Mouse (Mus musculus) stomach, embryonic 15.5 days (tissue): Measurements from ENCODE around the gene Cyp4a30b. TPM values are rescaled to one million over a fixed set of nuclear protein-coding genes. Genes with fewer than 3 reads are reported as not detected.
"Not testable (repeated sequence)": the region's sequence is repeated elsewhere in the genome, so short reads cannot be mapped to it uniquely, and the experiment has no call there.

ENCODE experiments used
- ATAC-seq: fragments of 200-750 bp; cut with Nextera tagmentation; 2 replicates; pipeline ENCODE4 v1.8.0; 2017; ENCODE audit warnings: low read depth, moderate number of reproducible peaks, moderate TSS enrichment; ENCODE audit not compliant: insufficient read depth, low FRiP score
- H3K27ac ChIP-seq: fragments of 300-500 bp; sonication (generic); 2 replicates; pipeline ENCODE4 v1.5.1; 2015; ENCODE audit warnings: mild to moderate bottlenecking, inconsistent platforms
- H3K27me3 ChIP-seq: fragments of 300-500 bp; sonication (generic); replicated peaks from 2 replicates; pipeline ENCODE4 v1.6.1; 2015; ENCODE audit warnings: inconsistent platforms
- H3K36me3 ChIP-seq: fragments of 300-500 bp; sonication (generic); 2 replicates; pipeline ENCODE4 v1.6.1; 2015; ENCODE audit warnings: inconsistent platforms
- H3K4me1 ChIP-seq: fragments of 300-500 bp; sonication (generic); 2 replicates; pipeline ENCODE4 v1.6.1; 2015; ENCODE audit warnings: inconsistent platforms
- H3K4me2 ChIP-seq: fragments of 300-500 bp; sonication (generic); 2 replicates; pipeline ENCODE4 v1.6.1; 2015; ENCODE audit warnings: mild to moderate bottlenecking, inconsistent platforms
- H3K4me3 ChIP-seq: fragments of 300-500 bp; sonication (generic); replicated peaks from 2 replicates; pipeline ENCODE4 v1.5.1; 2015; ENCODE audit warnings: inconsistent platforms
- H3K9ac ChIP-seq: fragments of 300-500 bp; sonication (generic); 2 replicates; pipeline ENCODE4 v1.6.1; 2015; ENCODE audit warnings: inconsistent platforms
- H3K9me3 ChIP-seq: fragments of 300-500 bp; sonication (generic); 2 replicates; pipeline ENCODE4 v1.6.1; 2016; ENCODE audit warnings: inconsistent platforms
- WGBS: fragments of 180-500 bp; shearing (Covaris S2); methylation state at CpG from one replicate; pipeline ENCODE4 v1.1.7; 2015; 5-methylcytosine and 5-hydroxymethylcytosine counted together
- polyA plus RNA-seq: library from polyadenylated mRNA; unstranded; fragments of >200 nt; fragmentation: Nextera tagmentation; extraction: Ambion mirVana; gene quantifications from 2 replicates; pipeline ENCODE4 v1.2.1, GENCODE M21; 2015

Cyp4a30b gene
- not detected in 2 replicates for polyA plus RNA-seq

DNA sequence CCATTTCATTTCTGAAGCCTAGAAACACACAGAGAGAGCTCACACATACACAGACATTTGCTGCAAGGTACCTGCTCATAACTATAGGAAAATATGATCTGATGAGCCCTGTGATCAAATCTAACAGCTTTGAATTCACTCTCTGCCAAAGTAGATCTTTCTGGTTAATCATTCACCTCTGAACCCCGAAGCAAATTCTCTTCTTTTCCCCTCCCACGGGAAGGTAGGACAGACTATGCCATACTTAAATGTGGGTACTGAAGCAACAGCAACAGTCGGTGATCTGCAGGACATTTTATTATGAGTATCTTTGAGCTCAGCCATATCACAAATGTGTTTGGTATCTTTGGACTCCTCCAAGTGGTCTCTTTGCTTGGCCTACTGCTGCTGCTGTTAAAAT lies at the start of gene Cyp4a30b:
Gene Cyp4a30b (plus strand): TSS at position 301 of the 400 bp plus-strand sequence.
- no peak within 1 kb of the TSS for H3K27ac ChIP-seq
- H3K9ac ChIP-seq, result no peak within 1 kb of the TSS
- ATAC-seq, result no peak
- H3K9me3 ChIP-seq, result no peaks in the 10 kb centered on the region
- H3K36me3 ChIP-seq, result no peaks in the 10 kb centered on the region
- H3K4me3 ChIP-seq, result no peak within 1 kb of the TSS
- no peaks in the 10 kb centered on the region for H3K27me3 ChIP-seq
- H3K4me2 ChIP-seq, result no peak within 1 kb of the TSS
- no peaks in the 10 kb centered on the region for H3K4me1 ChIP-seq
- 65% methylated on average over 3 of the region's 3 CpGs for WGBS

DNA sequence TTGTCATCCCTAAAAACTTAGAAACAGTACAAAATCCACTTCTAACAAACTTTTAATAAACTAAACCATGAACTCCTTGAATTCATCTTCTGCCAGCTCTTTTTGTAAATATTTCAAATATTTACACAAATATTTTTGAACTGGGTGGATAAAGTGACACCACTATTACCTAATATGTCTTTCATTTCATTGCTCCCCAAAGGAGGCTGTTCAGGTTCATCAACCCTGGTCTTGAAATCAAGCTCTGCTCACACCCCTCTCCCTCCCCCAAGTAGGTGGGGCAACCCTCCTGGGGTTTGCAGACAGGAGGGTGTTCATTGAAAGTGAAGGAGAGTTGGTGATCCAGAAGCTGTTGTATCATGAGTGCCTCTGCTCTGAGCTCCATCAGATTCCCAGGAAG lies 41.1 kb upstream of the Cyp4a30b start, which contains the start of gene Cyp4a12b:
Gene Cyp4a12b (plus strand): TSS at position 301 of the 400 bp plus-strand sequence.
- H3K4me3 ChIP-seq, ATAC-seq, H3K27me3 ChIP-seq, H3K36me3 ChIP-seq, H3K9ac ChIP-seq, H3K9me3 ChIP-seq, H3K4me2 ChIP-seq, H3K27ac ChIP-seq, H3K4me1 ChIP-seq: not testable (repeated sequence)

DNA sequence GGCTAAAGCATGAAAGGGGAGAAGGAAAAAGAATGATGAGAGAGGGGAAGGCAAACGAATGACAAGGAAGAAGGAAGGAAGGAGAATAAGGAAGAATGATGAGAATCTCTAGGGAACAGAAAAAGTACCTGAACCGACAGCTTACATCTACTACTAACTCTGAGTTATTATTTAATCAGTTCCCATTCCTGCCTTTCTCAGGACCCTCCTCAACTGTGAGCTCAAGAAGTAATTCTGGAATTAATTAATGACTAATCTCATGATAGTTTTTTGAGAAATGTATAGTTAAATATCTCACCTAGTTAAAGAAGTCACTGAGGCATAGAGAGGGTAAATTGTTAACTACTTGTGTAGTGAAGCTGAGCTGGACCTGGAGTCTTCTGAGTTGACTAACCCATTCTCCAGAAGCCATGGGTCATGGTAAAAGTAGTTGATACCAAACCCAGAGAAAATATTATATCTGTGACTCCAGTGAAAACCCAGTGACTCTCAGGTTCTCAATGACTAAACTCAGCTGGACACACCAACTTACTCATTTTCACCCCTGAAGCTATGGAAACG lies 1.7 kb upstream of the Cyp4a30b start:
- H3K4me2 ChIP-seq, result no peak overlapping the region
- H3K36me3 ChIP-seq, result no peaks in the 10 kb centered on the region
- no peaks in the 10 kb centered on the region for H3K27me3 ChIP-seq
- ATAC-seq, result no peak
- no peak overlapping the region for H3K27ac ChIP-seq
- no peaks in the 10 kb centered on the region for H3K9me3 ChIP-seq
- H3K4me3 ChIP-seq, result no peak overlapping the region
- H3K9ac ChIP-seq, result no peak overlapping the region
- WGBS, result 66% methylated on average over 3 of the region's 3 CpGs
- no peaks in the 10 kb centered on the region for H3K4me1 ChIP-seq

DNA sequence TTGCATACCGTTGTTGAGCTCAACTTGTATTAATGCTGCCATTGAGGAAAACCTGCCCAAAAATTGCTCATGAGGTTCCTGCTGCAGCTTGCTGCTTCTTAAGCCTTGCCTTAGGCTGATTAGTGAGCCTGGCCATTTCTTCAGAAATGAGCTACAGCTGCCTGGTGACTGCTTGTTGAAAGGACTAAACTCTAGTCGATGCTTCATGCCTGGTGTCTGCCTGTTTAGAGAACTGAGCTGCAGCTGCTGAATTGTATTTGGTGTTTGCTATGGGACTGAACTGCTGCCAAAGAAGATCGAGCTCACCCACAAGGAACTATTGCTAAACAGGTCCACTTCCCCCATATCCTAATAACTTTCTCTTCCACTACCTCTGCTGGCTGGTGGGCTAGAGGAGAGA lies 21.2 kb downstream of the Cyp4a30b start:
- not testable (repeated sequence) for H3K9me3 ChIP-seq, H3K9ac ChIP-seq, H3K4me2 ChIP-seq, H3K36me3 ChIP-seq, H3K27me3 ChIP-seq, H3K4me1 ChIP-seq, ATAC-seq, H3K27ac ChIP-seq, H3K4me3 ChIP-seq
- 66% methylated on average over 3 of the region's 3 CpGs for WGBS

DNA sequence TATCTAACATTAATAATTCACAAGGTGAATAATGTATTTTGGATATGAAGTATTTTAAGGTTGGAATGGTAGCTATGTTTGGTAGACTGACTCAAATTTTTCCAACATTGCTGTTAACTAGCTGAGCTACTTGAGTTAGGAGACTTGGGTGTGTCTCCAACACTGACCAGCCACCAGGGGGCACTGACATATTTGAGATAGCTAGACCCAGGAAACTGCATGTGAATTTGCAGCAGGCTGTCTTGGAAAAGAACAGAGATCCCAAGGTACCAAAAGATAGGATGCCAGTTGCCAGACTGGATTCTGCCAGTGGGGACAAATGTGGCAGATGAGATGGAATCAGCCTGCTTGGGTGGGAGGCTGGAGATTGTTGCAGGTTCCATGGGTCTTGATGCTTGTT lies 23.6 kb downstream of the Cyp4a30b start:
- H3K4me2 ChIP-seq, H3K36me3 ChIP-seq, H3K9ac ChIP-seq, ATAC-seq, H3K4me1 ChIP-seq, H3K27ac ChIP-seq, H3K9me3 ChIP-seq, H3K27me3 ChIP-seq, H3K4me3 ChIP-seq: not testable (repeated sequence)

DNA sequence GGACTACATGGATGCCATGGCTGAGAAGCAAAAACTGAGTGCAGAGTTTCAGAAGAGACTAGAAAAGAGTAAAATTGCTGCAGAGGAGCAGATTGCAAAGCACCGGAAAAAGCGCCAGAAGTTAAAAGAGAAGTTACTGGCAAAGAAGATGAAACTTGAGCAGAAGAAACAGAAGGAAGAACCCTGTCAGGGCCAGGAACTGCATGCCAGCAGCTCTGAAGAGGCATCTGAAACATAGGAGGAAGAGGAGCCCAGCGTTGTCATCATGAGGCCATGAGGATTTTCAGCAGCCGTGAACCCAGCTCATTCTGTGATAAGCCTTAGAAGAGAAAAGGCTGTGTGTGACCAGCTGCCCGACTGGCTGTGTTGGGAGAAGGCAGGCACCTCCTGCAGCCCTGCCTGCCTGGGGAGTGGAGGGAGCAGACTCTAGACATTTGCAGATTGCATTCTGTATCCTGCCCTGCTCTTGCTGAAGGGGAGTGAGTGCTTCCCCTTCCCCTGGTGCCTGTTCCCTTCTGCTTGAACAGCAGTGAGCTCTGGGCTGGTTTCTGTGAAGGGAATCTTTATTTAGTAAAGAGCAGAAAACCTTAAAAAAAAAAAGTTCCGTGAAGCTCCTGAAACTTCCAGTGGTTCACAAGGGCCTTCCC lies 28.7 kb downstream of the Cyp4a30b start:
- Histone ChIP-seq H3K27ac (no peak overlapping the region), H3K4me3 (no peak overlapping the region), H3K36me3 (no peaks in the 10 kb centered on the region), H3K9me3 (no peaks in the 10 kb centered on the region), H3K4me2 (no peak overlapping the region), H3K27me3 (no peaks in the 10 kb centered on the region), H3K4me1 (no peaks in the 10 kb centered on the region), H3K9ac (no peak overlapping the region)
- no peak for ATAC-seq
- 68% methylated on average over 6 of the region's 6 CpGs for WGBS

DNA sequence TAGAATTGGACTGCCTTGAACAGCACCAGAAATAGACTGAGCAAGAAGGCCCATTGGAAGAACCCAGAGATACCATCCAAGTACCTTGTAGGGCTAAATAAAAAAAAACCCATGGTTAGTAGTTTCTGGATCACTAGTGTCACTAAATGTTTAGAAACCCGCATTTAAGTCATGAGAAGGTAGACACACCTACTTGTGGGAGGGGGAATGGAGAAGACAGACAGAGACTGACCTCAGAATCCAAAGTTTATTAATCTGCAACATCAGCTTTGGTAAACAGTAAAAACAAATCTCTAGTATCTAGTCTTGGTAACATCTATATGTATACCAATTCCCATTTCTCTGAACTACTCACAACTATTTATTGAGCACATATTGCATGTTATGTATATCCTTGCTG lies 43.6 kb downstream of the Cyp4a30b start, which contains the start of gene Cyp4a14:
Gene Cyp4a14 (minus strand): TSS at position 142 of the 400 bp plus-strand sequence.
- Histone ChIP-seq H3K27me3 (no peaks in the 10 kb centered on the region), H3K4me2 (no peak within 1 kb of the TSS), H3K4me1 (no peaks in the 10 kb centered on the region), H3K27ac (no peak within 1 kb of the TSS), H3K4me3 (no peak within 1 kb of the TSS), H3K36me3 (no peaks in the 10 kb centered on the region), H3K9ac (no peak within 1 kb of the TSS), H3K9me3 (no peaks in the 10 kb centered on the region)
- WGBS, result 82% methylated on average over 1 of the region's 1 CpGs
- no peak for ATAC-seq

DNA sequence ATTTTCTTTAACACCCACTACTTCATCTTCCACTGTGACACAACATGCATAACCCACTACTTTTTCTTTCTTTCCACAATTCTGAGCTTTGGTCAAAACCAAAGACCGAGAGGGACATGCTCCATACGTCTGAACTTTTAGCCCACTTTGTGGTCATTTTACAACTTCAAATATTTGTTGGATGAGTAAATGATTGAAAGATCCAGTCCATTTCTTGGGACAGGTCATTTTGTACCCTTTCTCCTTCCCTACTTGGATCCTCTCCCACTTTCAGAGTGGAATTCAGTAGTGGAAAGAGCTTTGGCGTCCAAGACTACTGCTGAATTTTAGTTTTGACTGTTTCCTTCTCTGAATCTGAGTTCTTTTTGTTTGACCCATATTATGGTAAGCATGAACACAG lies 45.1 kb downstream of the Cyp4a30b start:
- no peak for ATAC-seq
- H3K9ac ChIP-seq, result no peak overlapping the region
- no peak overlapping the region for H3K4me2 ChIP-seq
- no peak overlapping the region for H3K27ac ChIP-seq
- no peak overlapping the region for H3K4me3 ChIP-seq
- H3K4me1 ChIP-seq, result no peaks in the 10 kb centered on the region
- no peaks in the 10 kb centered on the region for H3K27me3 ChIP-seq
- H3K36me3 ChIP-seq, result no peaks in the 10 kb centered on the region
- 65% methylated on average over 3 of the region's 3 CpGs for WGBS
- no peaks in the 10 kb centered on the region for H3K9me3 ChIP-seq

DNA sequence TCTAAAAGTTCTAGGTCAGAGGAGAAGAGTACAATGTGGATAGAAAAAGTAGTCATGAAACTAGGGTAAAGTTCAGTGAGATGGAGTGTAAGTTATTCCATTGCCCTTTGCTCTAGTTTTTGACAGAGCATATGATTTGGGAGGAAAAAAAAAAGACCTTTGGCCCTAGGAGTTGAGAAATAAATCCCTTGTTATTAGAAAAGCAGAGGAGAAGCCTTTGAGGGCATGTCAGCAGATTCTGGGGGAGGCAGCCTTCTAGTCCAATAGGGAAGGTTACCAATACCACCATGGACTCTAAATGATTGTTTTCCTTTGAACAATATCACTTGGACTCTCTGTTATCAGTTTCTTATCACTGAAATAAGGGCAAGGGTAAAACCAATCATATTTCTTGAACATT lies 61.6 kb downstream of the Cyp4a30b start:
- H3K4me1 ChIP-seq, ATAC-seq, H3K27me3 ChIP-seq, H3K9me3 ChIP-seq, H3K9ac ChIP-seq, H3K4me3 ChIP-seq, H3K27ac ChIP-seq, H3K36me3 ChIP-seq, H3K4me2 ChIP-seq: not testable (repeated sequence)

DNA sequence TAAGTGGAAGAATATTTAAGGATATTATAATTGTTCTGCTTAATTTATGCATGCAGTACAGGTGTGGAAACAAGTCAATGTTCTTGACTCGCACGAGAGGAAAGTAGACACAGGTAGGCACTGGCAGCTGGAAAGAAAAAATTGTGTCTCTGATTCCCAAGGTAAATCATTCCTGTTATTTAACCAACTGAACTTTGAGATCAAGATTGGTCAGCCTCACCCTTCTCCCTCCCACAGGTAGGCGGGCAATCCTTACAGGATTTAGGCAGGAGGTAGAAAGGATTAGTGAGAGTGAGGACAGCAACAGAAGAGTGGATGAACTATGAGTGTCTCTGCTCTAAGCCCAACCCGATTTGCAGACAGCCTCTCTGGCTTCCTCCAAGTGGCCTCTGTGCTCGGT lies 65.6 kb downstream of the Cyp4a30b start, which contains the start of gene Cyp4a10:
Gene Cyp4a10 (plus strand): TSS at position 265 of the 400 bp plus-strand sequence.
- H3K4me3 ChIP-seq, H3K4me2 ChIP-seq, ATAC-seq, H3K27ac ChIP-seq, H3K9me3 ChIP-seq, H3K9ac ChIP-seq, H3K36me3 ChIP-seq, H3K4me1 ChIP-seq, H3K27me3 ChIP-seq: not testable (repeated sequence)
- 77% methylated on average over 5 of the region's 5 CpGs for WGBS

DNA sequence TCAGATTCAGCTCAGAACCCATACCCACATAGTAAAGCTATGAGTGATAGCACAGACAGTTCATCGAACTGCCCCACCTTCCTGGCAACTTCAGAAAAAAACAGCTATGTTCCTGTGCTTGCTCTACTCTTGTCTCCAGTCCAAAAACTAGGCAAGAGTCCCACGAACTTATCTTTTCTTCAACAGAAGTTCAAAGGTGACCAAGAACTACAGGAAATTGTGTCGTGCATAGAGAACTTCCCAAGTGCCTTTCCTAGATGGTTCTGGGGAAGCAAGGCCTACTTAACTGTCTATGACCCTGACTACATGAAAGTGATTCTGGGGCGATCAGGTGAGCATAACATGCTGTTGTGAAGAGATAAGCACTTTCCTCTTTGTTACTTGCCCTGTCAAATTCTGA lies 67.0 kb downstream of the Cyp4a30b start:
- Histone ChIP-seq H3K9ac (no peak overlapping the region), H3K4me2 (no peak overlapping the region), H3K4me3 (no peak overlapping the region), H3K27ac (no peak overlapping the region), H3K4me1 (no peaks in the 10 kb centered on the region), H3K9me3 (no peaks in the 10 kb centered on the region), H3K27me3 (no peaks in the 10 kb centered on the region), H3K36me3 (no peaks in the 10 kb centered on the region)
- 74% methylated on average over 4 of the region's 4 CpGs for WGBS
- ATAC-seq, result no peak
